ENCODE assay signal across 8 mouse cellular contexts in the genomic region with DNA sequence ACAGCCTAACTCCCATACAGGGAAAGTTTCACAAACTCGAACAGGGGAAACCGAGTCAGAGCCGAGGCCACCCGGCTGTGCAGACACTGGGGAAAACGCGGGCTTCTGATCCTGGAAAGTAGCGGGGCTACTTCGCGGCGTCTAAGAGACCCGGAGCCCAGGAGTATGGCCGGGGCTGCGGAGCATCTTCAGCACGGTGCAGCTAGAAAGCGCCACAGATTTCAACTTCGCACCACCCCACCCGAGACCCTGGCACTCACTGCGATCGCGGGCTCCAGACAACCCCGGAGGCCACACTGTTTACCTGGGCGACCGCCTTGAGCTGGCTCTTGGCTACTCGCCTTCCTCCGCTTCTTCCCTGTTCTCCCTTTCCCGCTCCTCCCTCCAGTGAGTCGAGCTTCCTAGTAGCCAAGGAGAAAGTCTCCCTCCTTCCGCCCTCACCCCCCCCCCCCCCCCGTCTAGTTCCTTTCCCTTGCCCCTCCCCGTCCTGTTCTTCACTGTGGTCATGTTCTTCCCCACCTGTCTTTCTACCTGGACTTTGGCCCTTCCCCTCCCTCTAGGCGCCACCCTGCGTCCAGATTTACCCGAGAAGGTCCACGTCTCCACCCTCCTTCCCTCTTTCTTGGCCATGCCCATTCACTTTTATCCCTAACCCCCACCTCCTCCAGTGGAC. TPM values are rescaled to one million over a fixed set of nuclear protein-coding genes. Genes with fewer than 3 reads are reported as not detected.
DNase-seq lines count a peak whose midpoint lies in the region; ATAC-seq and TF ChIP-seq lines count a peak whose summit lies in the region.

A gene (minus strand): TSS at position 376 of the 673 bp plus-strand sequence.

- TF ChIP-seq POLR2A in heart, adult 2 months (IDR thresholded peaks at IDR 0.05; ENCODE audit: insufficient read depth, low read depth, low read length), result peak; percentile 55; the same call in 1 of the 2 replicates

- TF ChIP-seq CTCF in heart, adult 2 months (IDR thresholded peaks at IDR 0.05), result no peak
- TF ChIP-seq CTCF in E14TG2a.4 (conservative IDR thresholded peaks at IDR 0.05; ENCODE audit: low read length), result no peak

- peak within 1 kb of the TSS; percentile 86 for H3K27ac ChIP-seq in heart, adult 2 months
- no peak within 1 kb of the TSS for H3K27ac ChIP-seq in hindbrain, embryonic 13.5 days
- H3K27ac ChIP-seq in midbrain, embryonic 10.5 days (replicated peaks), result no peak within 1 kb of the TSS

- peak within 1 kb of the TSS; percentile 77 for H3K9ac ChIP-seq in heart, adult 2 months (ENCODE audit: low read depth, low read length)
- 0 out of 2 replicates have a peak within 1 kb of the TSS, but pooled peaks have one; percentile 19 for H3K9ac ChIP-seq in hindbrain, embryonic 13.5 days

- no peaks in the 10 kb centered on the region for H3K27me3 ChIP-seq in heart, adult 2 months (ENCODE audit: control insufficient read depth, insufficient read depth, low read length)
- peaks cover 55% of the 10 kb centered on the region for H3K27me3 ChIP-seq in E14TG2a.4 (ENCODE audit: insufficient read depth, low read length)
- peaks cover 86% of the 10 kb centered on the region for H3K27me3 ChIP-seq in hindbrain, embryonic 13.5 days
- H3K27me3 ChIP-seq in midbrain, embryonic 10.5 days (ENCODE audit: low read depth, poor library complexity, severe bottlenecking), result peaks cover 88% of the 10 kb centered on the region

- intact Hi-C loops in heart, adult 2 months (cut with DNase I), result loop anchor here (1.0 kb wide), 1 partner anchor 25 kb away; a partner anchor contains a TSS

- H3K36me3 ChIP-seq in heart, adult 2 months (ENCODE audit: control insufficient read depth, insufficient read depth, low read length), result no peaks in the 10 kb centered on the region
- H3K36me3 ChIP-seq in E14TG2a.4 (ENCODE audit: insufficient read depth, low read length), result no peaks in the 10 kb centered on the region
- no peaks in the 10 kb centered on the region for H3K36me3 ChIP-seq in hindbrain, embryonic 13.5 days
- H3K36me3 ChIP-seq in midbrain, embryonic 10.5 days, result no peaks in the 10 kb centered on the region

- DNase-seq in heart, adult 2 months, result no peak
- DNase-seq in heart, adult 11 months, result no peak
- DNase-seq in midbrain, embryonic 10.5 days (ENCODE audit: low spot score), result no peak
- no peak for DNase-seq in retina, embryonic 14.5 days (ENCODE audit: low spot score)
- DNase-seq in spleen, adult 18-20 months, result no peak
- DNase-seq in left cerebral cortex, adult 8-10 months (ENCODE audit: low spot score in 2 of 2), result no peak

- 11% methylated on average over 34 of the region's 34 CpGs for WGBS in heart, adult 2 months
- 14% methylated on average over 32 of the region's 34 CpGs for WGBS in hindbrain, embryonic 13.5 days
- 18% methylated on average over 32 of the region's 34 CpGs for WGBS in midbrain, embryonic 10.5 days

- no peak for TF ChIP-seq EP300 in heart, adult 2 months (IDR thresholded peaks at IDR 0.05; ENCODE audit: insufficient read depth, low read depth, low read length)

- H3K4me1 ChIP-seq in heart, adult 2 months (ENCODE audit: control insufficient read depth, insufficient read depth, low read length), result peaks cover 3% of the 10 kb centered on the region
- H3K4me1 ChIP-seq in E14TG2a.4 (replicated peaks; ENCODE audit: low read depth, low read length), result peaks cover 55% of the 10 kb centered on the region
- peaks cover 6% of the 10 kb centered on the region for H3K4me1 ChIP-seq in hindbrain, embryonic 13.5 days (replicated peaks)
- H3K4me1 ChIP-seq in midbrain, embryonic 10.5 days, result peaks cover 8% of the 10 kb centered on the region; the same call in 1 of the 2 replicates

- no peaks in the 10 kb centered on the region for H3K9me3 ChIP-seq in E14TG2a.4 (ENCODE audit: low read length)
- H3K9me3 ChIP-seq in hindbrain, embryonic 13.5 days, result no peaks in the 10 kb centered on the region
- no peaks in the 10 kb centered on the region for H3K9me3 ChIP-seq in midbrain, embryonic 10.5 days (replicated peaks)

- peak within 1 kb of the TSS; percentile 43 for H3K4me3 ChIP-seq in heart, adult 2 months
- H3K4me3 ChIP-seq in E14TG2a.4 (replicated peaks; ENCODE audit: low read length), result peak within 1 kb of the TSS; percentile 51
- no peak within 1 kb of the TSS; the same call in 1 of the 2 replicates for H3K4me3 ChIP-seq in hindbrain, embryonic 13.5 days
- peak within 1 kb of the TSS; percentile 35 for H3K4me3 ChIP-seq in midbrain, embryonic 10.5 days

- no peak for ATAC-seq in hindbrain, embryonic 13.5 days (ENCODE audit: low FRiP score)

- no peaks in the 10 kb centered on the region for H3K79me2 ChIP-seq in heart, adult 2 months (replicated peaks; ENCODE audit: control insufficient read depth, insufficient read depth, low read length)

- peak within 1 kb of the TSS; percentile 21 for H3K4me2 ChIP-seq in hindbrain, embryonic 13.5 days

RNA-seq across cellular contexts. Expression of the gene that starts here (rescaled TPM):
- total RNA-seq in heart, adult 2 months (2021), result 1 to 10 TPM; 6.1 to 6.4 TPM
- 5.4 and 8.6 TPM in 2 replicates for polyA plus RNA-seq in heart, adult 2 months (2012; rRNA removed)
- polyA plus RNA-seq in hindbrain, embryonic 13.5 days (2015; fragmentation: Nextera tagmentation; extraction: Ambion mirVana), result 0.32 and 0.34 TPM in 2 replicates
- polyA plus RNA-seq in midbrain, embryonic 10.5 days (2016; fragmentation: Nextera tagmentation; extraction: Ambion mirVana), result 0.67 and 0.89 TPM in 2 replicates
- total RNA-seq in left cerebral cortex, adult 8-10 months (2022), result under 1 TPM; 0.41 to 0.88 (median 0.70) TPM
